Mouse (Mus musculus) cortical plate, adult 2 months (tissue): ENCODE results near the gene Tnfrsf4.

ENCODE experiments used
- CTCF ChIP-seq: fragments of 200-500 bp; IDR thresholded peaks from 2 replicates; pipeline ENCODE4 v1.5.1; 2011; ENCODE audit warnings: mild to moderate bottlenecking, control low read depth, low read length; ENCODE audit not compliant: insufficient read depth; ENCODE audit errors: extremely low read depth
- POLR2A ChIP-seq: fragments of 200-500 bp; IDR thresholded peaks from 2 replicates; pipeline ENCODE4 v1.6.1; 2011; ENCODE audit warnings: mild to moderate bottlenecking, low read length, control low read depth; ENCODE audit not compliant: insufficient read depth; ENCODE audit errors: extremely low read depth

DNA sequence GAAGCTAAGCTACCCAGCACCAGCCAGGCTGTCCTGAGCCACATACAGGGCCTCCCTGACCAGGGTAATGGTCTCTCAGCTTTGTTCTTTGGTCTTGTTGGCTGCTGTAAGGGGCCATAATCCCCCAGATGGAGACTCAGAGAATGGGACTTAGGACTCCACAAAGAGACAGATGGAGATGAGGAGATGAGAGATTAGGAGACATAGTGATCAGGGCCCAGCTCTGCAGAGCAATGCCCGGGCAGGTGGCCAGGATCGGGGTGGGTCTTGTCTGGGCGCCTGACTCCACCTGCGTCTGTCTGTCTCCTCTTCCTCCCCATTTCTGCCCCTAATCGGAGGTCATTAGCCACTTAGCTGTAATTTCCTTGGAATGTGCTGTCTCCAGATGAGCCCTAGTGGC, 43.4 kb upstream of the Tnfrsf4 start:
- TF ChIP-seq POLR2A (no peak), CTCF (no peak)
